Mouse (Mus musculus): ENCODE results near the gene Otof. TPM values are rescaled to one million over a fixed set of nuclear protein-coding genes. Genes with fewer than 3 reads are reported as not detected.

The Otof gene
- total and polyA plus RNA-seq, 3 experiments: 0.04 to 0.07 TPM; not detected in 1

GRCm38 (mm10) chr5:30476534-30476933 lies 14.8 kb upstream of the Otof start:
- H3K36me3 ChIP-seq (replicated peaks in 1 of 2; ENCODE audit: control insufficient read depth in 1 of 2, insufficient read depth in 1 of 2, low read length in 1 of 2): no peaks in the 10 kb centered on the region
- peak; percentile 44 for DNase-seq (ENCODE audit: extremely low read depth)
- dilution Hi-C loops (cut with MboI; ENCODE audit: extremely low pct_ligation_motif_present, extremely low pct_unique_long_range_greater_than_20kb, low sequenced_read_pairs) (no loop called here), in situ Hi-C loops (cut with MboI; ENCODE audit: low pct_ligation_motif_present, low pct_unique_long_range_greater_than_20kb, low sequenced_read_pairs) (no loop called here)
- no peaks in the 10 kb centered on the region for H3K4me1 ChIP-seq (ENCODE audit: control insufficient read depth in 1 of 2, insufficient read depth in 2 of 2)
- no peak overlapping the region for H3K27ac ChIP-seq (ENCODE audit: insufficient read depth, low read depth)
- H3K27me3 ChIP-seq (replicated peaks): peaks cover 80% of the 10 kb centered on the region
- no peak for TF ChIP-seq CHD2 (IDR thresholded peaks at IDR 0.05; ENCODE audit: low read length)
- 0 out of 2 replicates have a peak, but pooled peaks have one; percentile 9 for TF ChIP-seq IRF4 (IDR thresholded peaks at IDR 0.05; ENCODE audit: low read depth, low read length)
- no peak for TF ChIP-seq SIN3A (IDR thresholded peaks at IDR 0.05; ENCODE audit: low read length)
- TF ChIP-seq MAZ (IDR thresholded peaks at IDR 0.05; ENCODE audit: low read depth, low read length): no peak
- no peak for TF ChIP-seq EP300 (IDR thresholded peaks at IDR 0.05; ENCODE audit: low read length)
- no peak for TF ChIP-seq MXI1 (IDR thresholded peaks at IDR 0.05; ENCODE audit: low read depth, low read length)
- TF ChIP-seq CTCF (conservative IDR thresholded peaks at IDR 0.05 in 1 of 2, IDR thresholded peaks at IDR 0.05 in 1 of 2; ENCODE audit: low read depth in 2 of 2, low read length in 2 of 2): peak; percentile 76 to 88
- TF ChIP-seq RCOR1 (conservative IDR thresholded peaks at IDR 0.05; ENCODE audit: low read depth, low read length): no peak
- TF ChIP-seq CHD1 (IDR thresholded peaks at IDR 0.05; ENCODE audit: low read depth, low read length): no peak
- no peak for TF ChIP-seq ZKSCAN1 (IDR thresholded peaks at IDR 0.05; ENCODE audit: borderline replicate concordance, low read depth, low read length)
- TF ChIP-seq KAT2A (IDR thresholded peaks at IDR 0.05; ENCODE audit: insufficient replicate concordance, low read length): no peak
- no peak for TF ChIP-seq TBP (conservative IDR thresholded peaks at IDR 0.05; ENCODE audit: low read depth, low read length)
- TF ChIP-seq GABPA (IDR thresholded peaks at IDR 0.05; ENCODE audit: insufficient replicate concordance, low read depth, low read length): no peak
- TF ChIP-seq USF2 (conservative IDR thresholded peaks at IDR 0.05; ENCODE audit: low read depth, low read length): no peak
- TF ChIP-seq ZC3H11A (IDR thresholded peaks at IDR 0.05; ENCODE audit: low read depth, low read length): no peak
- no peak for TF ChIP-seq NRF1 (IDR thresholded peaks at IDR 0.05; ENCODE audit: low read depth, low read length)
- no peak for TF ChIP-seq JUND (conservative IDR thresholded peaks at IDR 0.05; ENCODE audit: low read depth, low read length)
- no peak for TF ChIP-seq ZMIZ1 (IDR thresholded peaks at IDR 0.05; ENCODE audit: low read depth, low read length)
- no peak for TF ChIP-seq MAX (IDR thresholded peaks at IDR 0.05; ENCODE audit: low read length)
- TF ChIP-seq BHLHE40 (IDR thresholded peaks at IDR 0.05; ENCODE audit: low read depth, low read length): no peak
- TF ChIP-seq NELFE (IDR thresholded peaks at IDR 0.05; ENCODE audit: low read depth, low read length): no peak
- no peak for TF ChIP-seq USF1 (IDR thresholded peaks at IDR 0.05; ENCODE audit: low read depth, low read length)
- TF ChIP-seq JUN (IDR thresholded peaks at IDR 0.05; ENCODE audit: insufficient read depth, low read depth, low read length): no peak
- no peak for TF ChIP-seq ETS1 (conservative IDR thresholded peaks at IDR 0.05; ENCODE audit: low read depth, low read length)
- peak; percentile 58 for TF ChIP-seq RAD21 (IDR thresholded peaks at IDR 0.05; ENCODE audit: low read depth, low read length)
- TF ChIP-seq SMC3 (IDR thresholded peaks at IDR 0.05; ENCODE audit: low read depth, low read length): peak; percentile 89
- TF ChIP-seq HCFC1 (IDR thresholded peaks at IDR 0.05; ENCODE audit: low read depth, low read length): no peak
- no peak for TF ChIP-seq POLR2AphosphoS2 (IDR thresholded peaks at IDR 0.05; ENCODE audit: low read depth, low read length)
- no peak for TF ChIP-seq ZNF384 (IDR thresholded peaks at IDR 0.05; ENCODE audit: low read depth, low read length)
- TF ChIP-seq PAX5 (IDR thresholded peaks at IDR 0.05; ENCODE audit: low read length): no peak
- TF ChIP-seq TCF12 (IDR thresholded peaks at IDR 0.05; ENCODE audit: low read depth, low read length): no peak
- TF ChIP-seq ELF1 (IDR thresholded peaks at IDR 0.05; ENCODE audit: low read depth, low read length): no peak
- no peak for TF ChIP-seq UBTF (IDR thresholded peaks at IDR 0.05; ENCODE audit: low read depth, low read length)
- no peak overlapping the region for H3K4me3 ChIP-seq (replicated peaks in 1 of 3; ENCODE audit: low read depth in 2 of 3, low read length in 2 of 3, poor library complexity in 1 of 3)
- no peak overlapping the region for H3K9ac ChIP-seq (ENCODE audit: insufficient read depth, low read depth)
- no peaks in the 10 kb centered on the region for H3K9me3 ChIP-seq (replicated peaks; ENCODE audit: low read length)
- no peaks in the 10 kb centered on the region for H3K79me2 ChIP-seq (replicated peaks; ENCODE audit: control insufficient read depth, extremely low read depth, insufficient read depth, poor library complexity, severe bottlenecking)
- H3K4me2 ChIP-seq (ENCODE audit: insufficient read depth, low read depth, poor library complexity, severe bottlenecking): no peak overlapping the region
